Mouse (Mus musculus): ENCODE measurements around the gene Cers3. TPM values are rescaled to one million over a fixed set of nuclear protein-coding genes. Genes with fewer than 3 reads are reported as not detected.

Cers3 gene
- polyA plus RNA-seq (2012; fragmentation: generic; extraction: Trizol) = under 1 TPM; 0.01 to 0.05 TPM

DNA sequence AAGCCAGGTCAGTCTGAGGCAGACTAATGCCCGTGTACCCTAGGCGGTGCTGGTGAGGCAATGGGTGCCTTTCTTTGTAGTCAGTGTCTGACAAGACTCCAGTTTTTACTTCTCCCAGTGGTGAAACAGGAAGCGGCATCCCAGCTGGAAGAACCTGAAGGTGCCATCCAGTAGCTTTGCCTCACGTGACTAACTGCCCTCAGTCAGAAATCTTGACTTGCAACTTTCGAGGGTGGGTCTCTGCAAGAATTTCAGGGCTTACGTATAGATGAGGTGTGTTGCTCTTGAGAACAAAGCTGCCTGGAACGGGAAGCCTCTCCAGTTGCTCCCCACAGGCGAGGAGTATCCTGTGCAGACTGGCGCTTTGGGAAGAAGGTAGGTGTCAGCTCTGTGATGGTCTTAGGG lies at the start of gene Cers3:
TSS of gene Cers3 (plus strand) at position 128 of the 405 bp plus-strand sequence.

DNA sequence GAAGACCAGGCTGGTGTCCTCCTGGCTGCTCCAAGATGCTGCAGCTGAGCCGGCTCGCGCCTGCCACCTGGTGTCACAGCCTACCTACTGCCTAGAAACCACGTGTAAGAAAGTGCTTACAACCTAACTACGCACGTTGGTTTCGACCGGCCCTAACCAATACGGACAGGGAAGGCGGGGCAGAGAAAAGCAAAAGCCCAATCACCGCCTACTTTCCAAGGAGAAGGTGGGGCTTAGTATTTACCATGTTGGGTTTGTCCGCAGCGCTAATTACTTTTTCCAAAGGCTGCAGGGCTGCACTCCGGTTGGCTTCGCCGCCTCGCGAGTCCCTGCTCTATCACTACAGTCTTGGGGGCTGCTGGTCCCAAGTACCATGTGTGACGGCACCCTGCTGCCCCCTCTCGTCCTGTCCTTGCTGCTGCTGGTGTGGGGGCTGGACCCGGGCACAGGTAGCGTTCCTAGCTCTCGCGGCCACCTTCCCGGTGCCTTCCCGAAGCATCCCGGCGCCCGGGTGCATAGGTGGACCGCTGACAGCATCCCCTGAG lies 96.2 kb downstream of the Cers3 start, which contains the start of gene Adamts17:
TSS of gene Adamts17 (plus strand) at position 273 of the 545 bp plus-strand sequence.

Other genes starting within 250 kb of the Cers3 start
- 1 to 10 TPM in 1 of 2 experiments, under 1 TPM in 1; 0.43 to 3.7 TPM for gene Asb7, start 53.9 kb upstream of the Cers3 start, polyA plus RNA-seq (2012; fragmentation: generic; extraction: Trizol)
- 1 to 10 TPM; 1.2 to 4.5 TPM for gene Lins1, start 53.6 kb upstream of the Cers3 start, polyA plus RNA-seq (2012; fragmentation: generic; extraction: Trizol)
- gene Adamts17, start 96.2 kb downstream of the Cers3 start, polyA plus RNA-seq (2012; fragmentation: generic; extraction: Trizol) = under 1 TPM; 0.01 to 0.20 TPM